Mouse (Mus musculus): ENCODE results near the gene Hnrnpf.

- TF ChIP-seq CTCF (IDR thresholded peaks at IDR 0.05; ENCODE audit: borderline replicate concordance, control insufficient read depth, extremely low read depth, insufficient read depth, low read length, poor library complexity) (no peak), POLR2A (IDR thresholded peaks at IDR 0.05; ENCODE audit: control insufficient read depth, extremely low read depth, insufficient read depth, low read length, poor library complexity) (no peak; the same call in 1 of the 2 replicates)
Observed at GRCm38 (mm10) chr6:117917576-117917975, 17.5 kb downstream of the Hnrnpf start.

All from thymus, adult 2 months (tissue).